In genomic region chr10:22644171-22644570, GRCm38 (mm10) we compare ENCODE assay signal across 9 mouse cellular contexts. TPM values are rescaled to one million over a fixed set of nuclear protein-coding genes. Genes with fewer than 3 reads are reported as not detected.
DNase-seq lines count a peak whose midpoint lies in the region; ATAC-seq lines count a peak whose summit lies in the region.
"Had no signal": no experiment of that assay in that cellular context is flagged by ENCODE, and none has a peak within 500 bp of the region (broad histone marks: within the 10 kb centered on the region; RNA-seq: fewer than 3 reads in every experiment).

No protein-coding gene starts in this region.

- no peak overlapping the region for H3K4me3 ChIP-seq in forebrain, embryonic 14.5 days (ENCODE audit: low read depth, low read length)
- no peak overlapping the region for H3K4me3 ChIP-seq in forebrain, embryonic 11.5 days (ENCODE audit: low read depth, low read length)
- no peak overlapping the region for H3K4me3 ChIP-seq in embryonic facial prominence, embryonic 12.5 days
- no peak overlapping the region for H3K4me3 ChIP-seq in midbrain, embryonic 12.5 days

- no peaks in the 10 kb centered on the region for H3K9me3 ChIP-seq in forebrain, embryonic 14.5 days (replicated peaks; ENCODE audit: control insufficient read depth, low read length)
- H3K9me3 ChIP-seq in forebrain, embryonic 11.5 days (ENCODE audit: control insufficient read depth, low read length): no peaks in the 10 kb centered on the region
- no peaks in the 10 kb centered on the region for H3K9me3 ChIP-seq in embryonic facial prominence, embryonic 12.5 days
- no peaks in the 10 kb centered on the region for H3K9me3 ChIP-seq in midbrain, embryonic 12.5 days

- no peak overlapping the region; the same call in 1 of the 2 replicates for H3K9ac ChIP-seq in forebrain, embryonic 14.5 days (ENCODE audit: low read length)
- no peak overlapping the region for H3K9ac ChIP-seq in forebrain, embryonic 11.5 days (ENCODE audit: low read length)
- no peak overlapping the region for H3K9ac ChIP-seq in embryonic facial prominence, embryonic 12.5 days
- no peak overlapping the region for H3K9ac ChIP-seq in midbrain, embryonic 12.5 days (replicated peaks)

- 0 out of 2 replicates have a peak, but pooled peaks cover 3% of the 10 kb centered on the region for H3K4me1 ChIP-seq in forebrain, embryonic 14.5 days (ENCODE audit: control insufficient read depth, insufficient read depth, low read length)
- peaks cover 3% of the 10 kb centered on the region; the same call in 1 of the 2 replicates for H3K4me1 ChIP-seq in forebrain, embryonic 11.5 days (replicated peaks; ENCODE audit: control insufficient read depth, insufficient read depth, low read length)
- peaks cover 3% of the 10 kb centered on the region; the same call in 1 of the 2 replicates for H3K4me1 ChIP-seq in embryonic facial prominence, embryonic 12.5 days
- H3K4me1 ChIP-seq in midbrain, embryonic 12.5 days: peaks cover 16% of the 10 kb centered on the region; the same call in 1 of the 2 replicates

- peak overlapping the region; percentile 88; the same call in 1 of the 2 replicates for H3K4me2 ChIP-seq in forebrain, embryonic 14.5 days (ENCODE audit: low read length)
- no peak overlapping the region for H3K4me2 ChIP-seq in forebrain, embryonic 11.5 days (ENCODE audit: low read depth, low read length, severe bottlenecking)
- H3K4me2 ChIP-seq in embryonic facial prominence, embryonic 12.5 days (replicated peaks): peak overlapping the region; percentile 60; the same call in 1 of the 2 replicates
- 0 out of 2 replicates have a peak overlapping the region, but pooled peaks have one; percentile 91 for H3K4me2 ChIP-seq in midbrain, embryonic 12.5 days (replicated peaks)

- WGBS in forebrain, embryonic 14.5 days: 54% methylated on average over 9 of the region's 9 CpGs
- WGBS in forebrain, embryonic 11.5 days: 60% methylated on average over 9 of the region's 9 CpGs
- WGBS in embryonic facial prominence, embryonic 12.5 days: 45% methylated on average over 9 of the region's 9 CpGs
- 52% methylated on average over 9 of the region's 9 CpGs for WGBS in midbrain, embryonic 12.5 days

- H3K36me3 ChIP-seq in forebrain, embryonic 14.5 days (ENCODE audit: control insufficient read depth, insufficient read depth, low read length): no peaks in the 10 kb centered on the region
- no peaks in the 10 kb centered on the region for H3K36me3 ChIP-seq in forebrain, embryonic 11.5 days (ENCODE audit: control insufficient read depth, insufficient read depth, low read length)
- no peaks in the 10 kb centered on the region for H3K36me3 ChIP-seq in embryonic facial prominence, embryonic 12.5 days
- no peaks in the 10 kb centered on the region for H3K36me3 ChIP-seq in midbrain, embryonic 12.5 days

- no peaks in the 10 kb centered on the region for H3K27me3 ChIP-seq in forebrain, embryonic 14.5 days (replicated peaks; ENCODE audit: control insufficient read depth, insufficient read depth, low read length)
- H3K27me3 ChIP-seq in forebrain, embryonic 11.5 days (ENCODE audit: control insufficient read depth, insufficient read depth, low read length): no peaks in the 10 kb centered on the region
- no peaks in the 10 kb centered on the region for H3K27me3 ChIP-seq in embryonic facial prominence, embryonic 12.5 days
- peaks cover 6% of the 10 kb centered on the region; the same call in 1 of the 2 replicates for H3K27me3 ChIP-seq in midbrain, embryonic 12.5 days

- ATAC-seq in forebrain, embryonic 14.5 days: no peak
- no peak for ATAC-seq in forebrain, embryonic 11.5 days (replicated peaks; ENCODE audit: low FRiP score)
- ATAC-seq in embryonic facial prominence, embryonic 12.5 days (ENCODE audit: insufficient number of reproducible peaks, insufficient read depth, low FRiP score, low TSS enrichment): no peak
- no peak for ATAC-seq in midbrain, embryonic 12.5 days (ENCODE audit: low FRiP score, low read depth)
- no peak for ATAC-seq in monocyte, adult 5-6 weeks (replicated peaks; ENCODE audit: insufficient number of reproducible peaks, low FRiP score, low TSS enrichment, poor library complexity, severe bottlenecking)

- DNase-seq in forebrain, embryonic 14.5 days (ENCODE audit: low spot score): no peak
- no peak for DNase-seq in forebrain, embryonic 11.5 days (ENCODE audit: low spot score)
- peak; percentile 16 to 28 for DNase-seq in layer of hippocampus, postnatal 10 days (ENCODE audit: low spot score in 2 of 2)
- no peak for DNase-seq in layer of hippocampus, adult 8-10 months (ENCODE audit: low spot score in 2 of 2)
- no peak for DNase-seq in urinary bladder, postnatal 36 days (ENCODE audit: low spot score in 2 of 2)

- no peak overlapping the region for H3K27ac ChIP-seq in forebrain, embryonic 14.5 days (ENCODE audit: low read depth, low read length)
- no peak overlapping the region for H3K27ac ChIP-seq in forebrain, embryonic 11.5 days (ENCODE audit: low read depth, low read length)
- H3K27ac ChIP-seq in embryonic facial prominence, embryonic 12.5 days: peak overlapping the region; percentile 79
- peak overlapping the region; percentile 20; the same call in 1 of the 2 replicates for H3K27ac ChIP-seq in midbrain, embryonic 12.5 days (replicated peaks)

RNA-seq across cellular contexts. Expression of gene Slc2a12, which starts 0.6 kb away (rescaled TPM):
- polyA plus RNA-seq in forebrain, embryonic 14.5 days (2014; fragmentation: Nextera tagmentation; extraction: Ambion mirVana): 4.5 and 6.8 TPM in 2 replicates
- 2.2 and 2.4 TPM in 2 replicates for polyA plus RNA-seq in forebrain, embryonic 11.5 days (2014; fragmentation: Nextera tagmentation; extraction: Ambion mirVana)
- 1 to 10 TPM; 3.5 to 4.7 TPM for total RNA-seq in layer of hippocampus, postnatal 10 days (2021)
- total RNA-seq in layer of hippocampus, adult 8-10 months (2022): 1 to 10 TPM; 3.0 to 6.4 (median 4.8) TPM
- polyA plus RNA-seq in embryonic facial prominence, embryonic 12.5 days (2016; fragmentation: Nextera tagmentation; extraction: Ambion mirVana): 2.2 and 3.0 TPM in 2 replicates
- 4.4 and 4.9 TPM in 2 replicates for polyA plus RNA-seq in midbrain, embryonic 12.5 days (2016; fragmentation: Nextera tagmentation; extraction: Ambion mirVana)
- 0.11 to 0.76 TPM in 2 of 3 replicates, not detected in the other for total RNA-seq in monocyte, adult 5-6 weeks (2017)
- polyA plus RNA-seq: C2C12 had no signal

Comparison
In these comparisons a context has a peak if more than half of its experiments do, and no peak if none do; other contexts are left out.
1. DNase-seq: peak in layer of hippocampus, postnatal 10 days (2 of 2); none in forebrain, embryonic 14.5 days (single experiment), forebrain, embryonic 11.5 days (single experiment), layer of hippocampus, adult 8-10 months (0 of 2) and urinary bladder, postnatal 36 days (0 of 2).
2. H3K27ac ChIP-seq: peak in embryonic facial prominence, embryonic 12.5 days (single experiment) and midbrain, embryonic 12.5 days (single experiment); none in forebrain, embryonic 14.5 days (single experiment) and forebrain, embryonic 11.5 days (single experiment).